Mouse (Mus musculus) ES-Bruce4 (cell line): Measurements from ENCODE around the gene Bcl11b.

Experiments
- CTCF ChIP-seq: IDR thresholded peaks from one replicate; pipeline ENCODE4 v1.8.1; 2011; ENCODE audit warnings: low read depth, low read length
- EP300 ChIP-seq: IDR thresholded peaks from 2 replicates; pipeline ENCODE4 v1.6.1; 2011; ENCODE audit warnings: low read depth, low read length; ENCODE audit not compliant: insufficient read depth
- POLR2A ChIP-seq: IDR thresholded peaks from one replicate; pipeline ENCODE4 v1.8.1; 2011; ENCODE audit warnings: low read length; ENCODE audit not compliant: insufficient read depth

DNA sequence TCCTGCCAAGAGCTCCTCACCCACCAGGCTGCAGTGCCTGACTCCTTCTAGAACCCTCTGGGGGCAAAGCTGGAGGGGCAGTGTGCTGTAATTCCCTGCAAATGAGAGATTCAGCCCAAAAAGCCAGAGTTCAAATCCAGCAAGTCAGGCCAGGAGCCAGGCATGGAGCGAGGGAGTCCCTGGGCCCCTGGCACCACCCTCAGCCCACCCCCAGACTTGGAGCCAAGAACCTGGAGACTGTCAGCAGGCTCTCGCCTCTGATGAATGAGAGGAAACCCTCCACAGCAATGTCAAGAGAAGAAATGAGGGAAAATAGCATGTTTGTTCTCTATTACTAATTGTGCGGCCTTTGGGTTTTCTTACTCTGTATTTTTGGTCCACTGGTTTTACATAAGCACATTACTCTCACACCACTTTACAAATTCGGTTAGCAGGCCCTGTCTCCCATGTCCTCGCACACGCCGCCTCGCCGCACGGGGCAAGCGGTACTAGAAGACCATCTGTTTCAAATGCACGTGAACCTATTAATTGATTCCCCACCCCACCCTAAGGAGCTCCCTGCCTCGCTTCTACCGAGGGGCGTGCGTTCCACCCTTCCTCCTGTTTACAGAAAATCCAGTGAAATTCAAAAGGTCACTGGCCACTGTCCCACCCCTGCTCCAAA, 124.2 kb downstream of the Bcl11b start:
- no peak for TF ChIP-seq CTCF
- TF ChIP-seq EP300 = no peak
- TF ChIP-seq POLR2A = no peak
